10 mouse cellular contexts compared by ENCODE assay signal in the genomic region with DNA sequence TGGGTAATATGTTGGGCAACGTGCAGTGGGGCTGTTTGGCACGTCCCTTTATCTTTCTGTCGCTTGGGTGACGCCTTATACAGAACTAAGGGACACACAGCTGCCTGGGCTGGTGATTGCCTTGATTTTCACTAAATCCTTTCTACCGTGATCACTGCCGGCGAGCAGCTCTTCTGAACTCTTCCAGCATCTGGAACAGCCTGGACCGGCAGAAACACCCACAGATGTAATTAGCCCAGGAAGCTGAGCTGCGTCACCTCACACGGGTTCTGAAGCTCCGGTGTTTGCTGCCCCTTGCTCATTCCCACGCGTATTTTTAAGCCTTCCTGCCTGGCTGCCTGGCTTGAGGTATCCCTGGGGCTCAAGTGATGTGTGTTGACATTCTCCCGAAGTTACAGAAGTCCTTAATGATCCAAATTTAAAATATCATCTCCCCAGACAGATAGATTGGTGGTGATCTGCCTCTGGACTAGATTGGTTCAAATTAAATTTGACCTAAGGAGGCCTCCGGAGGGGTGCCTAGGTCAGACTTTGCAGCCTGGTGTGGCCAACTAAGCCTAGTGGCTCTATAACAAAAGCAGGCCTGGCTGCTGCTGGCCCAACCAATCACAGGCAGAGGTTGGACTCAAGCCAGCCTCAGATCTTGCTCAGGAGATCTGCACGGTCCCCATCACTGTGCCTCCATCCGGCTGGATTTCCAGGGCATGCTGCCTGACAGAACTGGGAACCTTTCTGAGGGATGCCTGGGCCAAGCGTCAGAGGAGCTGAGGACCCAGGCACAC. TPM values are rescaled to one million over a fixed set of nuclear protein-coding genes. Genes with fewer than 3 reads are reported as not detected.
DNase-seq lines count a peak whose midpoint lies in the region; ATAC-seq lines count a peak whose summit lies in the region.
"Had no signal": no experiment of that assay in that cellular context is flagged by ENCODE, and none has a peak within 500 bp of the region (broad histone marks: within the 10 kb centered on the region; RNA-seq: fewer than 3 reads in every experiment).

No protein-coding gene starts in this region.

- peak overlapping the region; percentile 28; the same call in 1 of the 2 replicates for H3K27ac ChIP-seq in kidney, embryonic 15.5 days
- H3K27ac ChIP-seq in embryonic facial prominence, embryonic 11.5 days (replicated peaks; ENCODE audit: low read depth, low read length), result no peak overlapping the region
- H3K27ac ChIP-seq in midbrain, embryonic 10.5 days (replicated peaks), result peak overlapping the region; percentile 58
- no peak overlapping the region for H3K27ac ChIP-seq in liver, embryonic 11.5 days (ENCODE audit: low read depth, low read length)
- H3K27ac ChIP-seq: liver, embryonic 12.5 days had no signal

- H3K4me2 ChIP-seq in kidney, embryonic 15.5 days, result no peak overlapping the region
- no peak overlapping the region for H3K4me2 ChIP-seq in embryonic facial prominence, embryonic 11.5 days (ENCODE audit: low read depth, low read length)
- H3K4me2 ChIP-seq in liver, embryonic 11.5 days, result no peak overlapping the region
- H3K4me2 ChIP-seq: liver, embryonic 12.5 days had no signal

- H3K27me3 ChIP-seq in kidney, embryonic 15.5 days, result no peaks in the 10 kb centered on the region
- no peaks in the 10 kb centered on the region for H3K27me3 ChIP-seq in embryonic facial prominence, embryonic 11.5 days (ENCODE audit: control insufficient read depth, insufficient read depth, low read length)
- H3K27me3 ChIP-seq in midbrain, embryonic 10.5 days (ENCODE audit: low read depth, poor library complexity, severe bottlenecking), result no peaks in the 10 kb centered on the region
- H3K27me3 ChIP-seq in liver, embryonic 11.5 days (replicated peaks; ENCODE audit: control insufficient read depth, insufficient read depth, low read length), result no peaks in the 10 kb centered on the region; the same call in 1 of the 2 replicates
- H3K27me3 ChIP-seq: liver, embryonic 12.5 days had no signal

- H3K4me1 ChIP-seq in kidney, embryonic 15.5 days, result peaks cover 31% of the 10 kb centered on the region
- H3K4me1 ChIP-seq in embryonic facial prominence, embryonic 11.5 days (ENCODE audit: control insufficient read depth, insufficient read depth, low read length), result no peaks in the 10 kb centered on the region
- peaks cover 20% of the 10 kb centered on the region for H3K4me1 ChIP-seq in midbrain, embryonic 10.5 days
- no peaks in the 10 kb centered on the region for H3K4me1 ChIP-seq in liver, embryonic 11.5 days (replicated peaks; ENCODE audit: control insufficient read depth, insufficient read depth, low read length)
- H3K4me1 ChIP-seq: liver, embryonic 12.5 days had no signal

- ATAC-seq in kidney, embryonic 15.5 days (replicated peaks; ENCODE audit: low FRiP score), result no peak
- no peak for ATAC-seq in embryonic facial prominence, embryonic 11.5 days (replicated peaks; ENCODE audit: insufficient number of reproducible peaks, low FRiP score, low TSS enrichment, low read depth)
- no peak for ATAC-seq in liver, embryonic 11.5 days (replicated peaks; ENCODE audit: low FRiP score)
- ATAC-seq: liver, embryonic 12.5 days had no signal

- H3K36me3 ChIP-seq in kidney, embryonic 15.5 days, result no peaks in the 10 kb centered on the region
- H3K36me3 ChIP-seq in embryonic facial prominence, embryonic 11.5 days (replicated peaks; ENCODE audit: control insufficient read depth, insufficient read depth, low read depth, low read length), result no peaks in the 10 kb centered on the region
- no peaks in the 10 kb centered on the region for H3K36me3 ChIP-seq in midbrain, embryonic 10.5 days
- H3K36me3 ChIP-seq in liver, embryonic 11.5 days (ENCODE audit: control insufficient read depth, insufficient read depth, low read length), result no peaks in the 10 kb centered on the region
- H3K36me3 ChIP-seq: liver, embryonic 12.5 days had no signal

- DNase-seq in adrenal gland, adult 2 months, result peak; percentile 10
- no peak for DNase-seq in adrenal gland, postnatal 4 days (ENCODE audit: low spot score in 2 of 2)
- no peak for DNase-seq in kidney, postnatal 36 days
- peak; percentile 45 for DNase-seq in embryonic facial prominence, embryonic 11.5 days (ENCODE audit: low spot score)
- DNase-seq in midbrain, embryonic 10.5 days (ENCODE audit: low spot score), result peak; percentile 34
- no peak for DNase-seq in spleen, postnatal 36 days (ENCODE audit: low spot score in 2 of 2)
- no peak for DNase-seq in liver, embryonic 11.5 days (ENCODE audit: low spot score)
- DNase-seq: cerebellum, postnatal 36 days had no signal

- H3K9ac ChIP-seq in kidney, embryonic 15.5 days, result no peak overlapping the region
- H3K9ac ChIP-seq in embryonic facial prominence, embryonic 11.5 days (replicated peaks; ENCODE audit: low read length), result peak overlapping the region; percentile 9; the same call in 1 of the 2 replicates
- H3K9ac ChIP-seq in liver, embryonic 11.5 days (ENCODE audit: low read depth, low read length), result no peak overlapping the region
- H3K9ac ChIP-seq: liver, embryonic 12.5 days had no signal

- no peaks in the 10 kb centered on the region for H3K9me3 ChIP-seq in kidney, embryonic 15.5 days (replicated peaks)
- no peaks in the 10 kb centered on the region for H3K9me3 ChIP-seq in embryonic facial prominence, embryonic 11.5 days (replicated peaks; ENCODE audit: control insufficient read depth, low read length)
- no peaks in the 10 kb centered on the region for H3K9me3 ChIP-seq in midbrain, embryonic 10.5 days (replicated peaks)
- H3K9me3 ChIP-seq in liver, embryonic 11.5 days (ENCODE audit: control insufficient read depth, low read length), result no peaks in the 10 kb centered on the region
- H3K9me3 ChIP-seq: liver, embryonic 12.5 days had no signal

- H3K4me3 ChIP-seq in kidney, embryonic 15.5 days (replicated peaks), result no peak overlapping the region
- H3K4me3 ChIP-seq in embryonic facial prominence, embryonic 11.5 days (ENCODE audit: low read depth, low read length), result no peak overlapping the region
- no peak overlapping the region for H3K4me3 ChIP-seq in midbrain, embryonic 10.5 days
- H3K4me3 ChIP-seq in liver, embryonic 11.5 days (ENCODE audit: low read depth, low read length), result no peak overlapping the region
- H3K4me3 ChIP-seq: liver, embryonic 12.5 days had no signal

- 49% methylated on average over 18 of the region's 18 CpGs for WGBS in kidney, embryonic 15.5 days
- 52% methylated on average over 18 of the region's 18 CpGs for WGBS in embryonic facial prominence, embryonic 11.5 days
- 71% methylated on average over 18 of the region's 18 CpGs for WGBS in midbrain, embryonic 10.5 days
- 73% methylated on average over 18 of the region's 18 CpGs for WGBS in liver, embryonic 11.5 days

RNA-seq across cellular contexts. Expression of a gene that starts 57.5 kb away (rescaled TPM):
- 10 to 100 TPM; 60.5 to 77.1 TPM for total RNA-seq in adrenal gland, adult 2 months (2021)
- polyA plus RNA-seq in adrenal gland, adult 2 months (2012; rRNA removed), result 23.4 and 48.1 TPM in 2 replicates
- total RNA-seq in adrenal gland, postnatal 4 days (2021), result 10 to 100 TPM; 27.1 to 28.0 TPM
- 17.5 and 18.5 TPM in 2 replicates for polyA plus RNA-seq in kidney, embryonic 15.5 days (2015; fragmentation: Nextera tagmentation; extraction: Ambion mirVana)
- 10.5 and 14.0 TPM in 2 replicates for polyA plus RNA-seq in embryonic facial prominence, embryonic 11.5 days (2014; fragmentation: Nextera tagmentation; extraction: Ambion mirVana)
- polyA plus RNA-seq in midbrain, embryonic 10.5 days (2016; fragmentation: Nextera tagmentation; extraction: Ambion mirVana), result 9.2 TPM in 2 replicates
- polyA plus RNA-seq in liver, embryonic 11.5 days (2014; fragmentation: Nextera tagmentation; extraction: Ambion mirVana), result 10.4 and 11.2 TPM in 2 replicates

Comparison
In these comparisons a context has a peak if more than half of its experiments do, and no peak if none do; other contexts are left out.
1. DNase-seq: peak in adrenal gland, adult 2 months (single experiment), embryonic facial prominence, embryonic 11.5 days (single experiment) and midbrain, embryonic 10.5 days (single experiment); none in adrenal gland, postnatal 4 days (0 of 2), kidney, postnatal 36 days (0 of 2), spleen, postnatal 36 days (0 of 2) and liver, embryonic 11.5 days (single experiment).
2. H3K27ac ChIP-seq: peak in kidney, embryonic 15.5 days (single experiment) and midbrain, embryonic 10.5 days (single experiment); none in embryonic facial prominence, embryonic 11.5 days (single experiment) and liver, embryonic 11.5 days (single experiment).